Mouse (Mus musculus): ENCODE data around the gene Fgfr3. TPM values are rescaled to one million over a fixed set of nuclear protein-coding genes. Genes with fewer than 3 reads are reported as not detected.

Fgfr3 gene
- 0.05 and 0.49 TPM in 2 replicates for polyA plus RNA-seq (2012; ENCODE audit: low replicate concordance)

GRCm38 (mm10) chr5:33721541-33722265 lies at the start of gene Fgfr3:
Fgfr3 (plus strand) TSS chr5:33721674.

GRCm38 (mm10) chr5:33782345-33782998 lies 61.0 kb downstream of the Fgfr3 start, which contains the start of gene Letm1:
Letm1 (minus strand) TSS chr5:33782817.

Other genes starting within 250 kb of the Fgfr3 start
- 99.4 and 129 TPM in 2 replicates for gene Fam53a, start 92.0 kb upstream of the Fgfr3 start, polyA plus RNA-seq (2012; ENCODE audit: low replicate concordance)
- not detected in 2 replicates for gene Gm9903, start 91.7 kb upstream of the Fgfr3 start, polyA plus RNA-seq (2012; ENCODE audit: low replicate concordance)
- 121 and 170 TPM in 2 replicates for gene Slbp, start 69.1 kb upstream of the Fgfr3 start, polyA plus RNA-seq (2012; ENCODE audit: low replicate concordance)
- gene Tacc3, start 63.5 kb upstream of the Fgfr3 start, polyA plus RNA-seq (2012; ENCODE audit: low replicate concordance) = 21.1 and 32.2 TPM in 2 replicates
- gene Tmem129, start 63.3 kb upstream of the Fgfr3 start, polyA plus RNA-seq (2012; ENCODE audit: low replicate concordance) = 7.9 and 22.7 TPM in 2 replicates
- gene Letm1, start 61.1 kb downstream of the Fgfr3 start, polyA plus RNA-seq (2012; ENCODE audit: low replicate concordance) = 34.9 and 43.8 TPM in 2 replicates
- 8.0 and 19.1 TPM in 2 replicates for gene Nsd2, start 99.1 kb downstream of the Fgfr3 start, polyA plus RNA-seq (2012; ENCODE audit: low replicate concordance)
- 20.6 and 79.3 TPM in 2 replicates for gene Nelfa, start 214.7 kb downstream of the Fgfr3 start, polyA plus RNA-seq (2012; ENCODE audit: low replicate concordance)